Mouse (Mus musculus) bone marrow macrophage, adult 2 months (primary cell): ENCODE data around the gene Ccdc15.

ENCODE experiments used
- CTCF ChIP-seq: IDR thresholded peaks from 2 replicates; pipeline ENCODE4 v1.5.1; 2012; ENCODE audit warnings: low read depth, mild to moderate bottlenecking, low read length, moderate library complexity
- POLR2A ChIP-seq: IDR thresholded peaks from 2 replicates; pipeline ENCODE4 v1.6.1; 2012; ENCODE audit warnings: mild to moderate bottlenecking, low read depth, low read length, borderline replicate concordance

DNA sequence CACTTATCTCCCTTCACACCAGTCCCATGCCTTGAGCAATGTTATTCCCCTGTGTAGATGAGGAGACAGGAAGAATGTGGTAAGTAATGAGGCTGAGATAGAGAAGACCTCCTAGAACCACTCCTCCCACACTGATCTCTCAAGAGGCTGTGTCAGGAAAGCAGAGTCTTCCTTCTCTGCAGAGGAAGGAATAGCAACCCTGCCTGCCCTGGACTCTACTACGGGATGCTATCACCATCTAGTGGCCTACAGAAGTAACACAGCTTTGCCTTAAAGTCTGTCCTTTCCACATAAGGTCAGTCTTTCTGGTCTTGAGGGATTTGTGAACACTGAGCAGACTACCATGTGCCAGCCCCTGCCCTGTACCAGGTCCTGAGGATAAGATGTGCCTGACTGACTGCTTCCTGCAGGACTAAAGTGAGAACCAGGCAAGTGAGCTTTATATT is 118.3 kb downstream of the Ccdc15 start:
- TF ChIP-seq CTCF (0 out of 2 replicates have a peak, but pooled peaks have one; percentile 6), POLR2A (no peak)
